Mouse (Mus musculus) heart, embryonic 15.5 days (tissue): ENCODE data around the gene BC030870. TPM values are rescaled to one million over a fixed set of nuclear protein-coding genes. Genes with fewer than 3 reads are reported as not detected.

ENCODE experiments used
- ATAC-seq: fragments of 200-750 bp; cut with Nextera tagmentation; replicated peaks from 2 replicates; pipeline ENCODE4 v1.8.0; 2017; ENCODE audit warnings: low read depth, moderate TSS enrichment; ENCODE audit not compliant: insufficient number of reproducible peaks, insufficient read depth, low FRiP score
- H3K27ac ChIP-seq: fragments of 300-500 bp; sonication (generic); 2 replicates; pipeline ENCODE4 v1.5.1; 2015; ENCODE audit warnings: mild to moderate bottlenecking, inconsistent platforms
- H3K27me3 ChIP-seq: fragments of 300-500 bp; sonication (generic); 2 replicates; pipeline ENCODE4 v1.6.1; 2015; ENCODE audit warnings: inconsistent platforms
- H3K36me3 ChIP-seq: fragments of 300-500 bp; sonication (generic); 2 replicates; pipeline ENCODE4 v1.6.1; 2015; ENCODE audit warnings: mild to moderate bottlenecking, inconsistent platforms
- H3K4me1 ChIP-seq: fragments of 300-500 bp; sonication (generic); replicated peaks from 2 replicates; pipeline ENCODE4 v1.6.1; 2015; ENCODE audit warnings: inconsistent platforms
- H3K4me2 ChIP-seq: fragments of 300-500 bp; sonication (generic); 2 replicates; pipeline ENCODE4 v1.6.1; 2015; ENCODE audit warnings: inconsistent platforms, mild to moderate bottlenecking, moderate library complexity
- H3K4me3 ChIP-seq: fragments of 300-500 bp; sonication (generic); 2 replicates; pipeline ENCODE4 v1.5.1; 2015; ENCODE audit warnings: mild to moderate bottlenecking, inconsistent platforms
- H3K9ac ChIP-seq: fragments of 300-500 bp; sonication (generic); 2 replicates; pipeline ENCODE4 v1.6.1; 2015; ENCODE audit warnings: mild to moderate bottlenecking, inconsistent platforms
- H3K9me3 ChIP-seq: fragments of 300-500 bp; sonication (generic); replicated peaks from 2 replicates; pipeline ENCODE4 v1.6.1; 2016; ENCODE audit warnings: inconsistent platforms
- WGBS: fragments of 180-500 bp; shearing (Covaris S2); methylation state at CpG from one replicate; pipeline ENCODE4 v1.1.7; 2015; ENCODE audit warnings: mixed read lengths; 5-methylcytosine and 5-hydroxymethylcytosine counted together
- polyA plus RNA-seq: library from polyadenylated mRNA; unstranded; fragments of >200 nt; fragmentation: Nextera tagmentation; extraction: Ambion mirVana; gene quantifications from 2 replicates; pipeline ENCODE4 v1.2.1, GENCODE M21; 2015

The BC030870 gene
- polyA plus RNA-seq, 1 experiment from 2014 or later, result not detected

DNA sequence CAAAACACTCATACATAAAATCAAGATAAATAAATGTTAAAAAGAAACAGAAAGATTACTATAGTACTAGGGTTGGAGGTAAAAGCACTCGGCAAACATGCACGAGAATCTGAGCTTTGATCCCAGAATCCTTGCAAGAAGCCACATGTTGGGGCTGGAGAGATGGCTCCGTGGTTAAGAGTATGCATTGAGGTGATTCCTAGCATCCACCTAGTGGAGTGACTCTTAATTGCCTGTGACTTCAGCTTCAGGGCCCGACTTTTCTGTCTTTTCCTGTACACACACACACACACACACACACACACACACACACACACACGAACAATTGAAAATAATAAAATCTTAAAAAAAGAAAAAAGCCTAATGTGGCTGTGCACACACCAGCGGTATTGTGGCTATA, 20.4 kb downstream of the BC030870 start:
- H3K4me1 ChIP-seq, result no peaks in the 10 kb centered on the region
- H3K27ac ChIP-seq, result no peak overlapping the region
- H3K4me3 ChIP-seq, result no peak overlapping the region
- ATAC-seq, result no peak
- no peak overlapping the region for H3K4me2 ChIP-seq
- 68% methylated on average over 6 of the region's 6 CpGs for WGBS
- no peaks in the 10 kb centered on the region for H3K27me3 ChIP-seq
- H3K9ac ChIP-seq, result no peak overlapping the region
- H3K9me3 ChIP-seq, result no peaks in the 10 kb centered on the region
- H3K36me3 ChIP-seq, result no peaks in the 10 kb centered on the region

DNA sequence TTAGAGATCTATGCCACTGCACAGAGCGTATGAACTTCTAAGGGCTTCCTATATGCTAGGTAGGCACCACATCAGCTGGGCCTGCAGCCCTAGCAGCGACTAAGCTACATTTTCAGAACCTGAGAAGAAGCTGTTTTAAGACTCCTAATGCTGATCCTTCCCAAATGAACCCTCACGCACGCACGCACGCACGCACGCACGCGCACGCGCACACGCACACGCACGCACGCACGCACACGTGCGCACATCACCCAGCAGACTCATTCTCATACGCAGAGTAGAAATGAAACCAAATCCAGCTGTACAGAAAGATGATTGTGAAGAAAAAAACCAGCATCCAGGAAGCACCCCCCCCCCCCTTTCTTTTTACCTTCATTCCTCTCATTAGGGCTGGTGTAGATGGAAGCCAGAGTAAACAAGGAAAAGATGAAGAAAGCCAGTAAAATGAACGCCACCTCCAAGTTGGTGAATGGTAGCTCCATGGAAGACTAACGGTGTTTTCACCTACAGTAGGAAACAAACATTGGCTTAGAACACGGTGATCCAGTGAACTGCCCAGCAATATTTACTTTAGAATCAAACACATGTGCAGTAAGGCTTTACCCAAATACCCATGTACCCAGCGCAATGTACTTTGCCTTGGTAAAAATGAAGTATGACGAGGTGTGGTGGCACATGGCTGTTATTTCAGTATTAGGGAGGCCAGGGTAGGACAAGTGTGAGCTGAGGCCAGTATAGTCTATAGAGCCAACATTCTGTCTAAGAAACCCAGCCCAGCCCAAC, 21.2 kb downstream of the BC030870 start:
- no peak overlapping the region for H3K27ac ChIP-seq
- H3K9ac ChIP-seq, result no peak overlapping the region
- no peaks in the 10 kb centered on the region for H3K9me3 ChIP-seq
- no peak overlapping the region for H3K4me3 ChIP-seq
- H3K4me2 ChIP-seq, result no peak overlapping the region
- 90% methylated on average over 25 of the region's 25 CpGs for WGBS
- H3K27me3 ChIP-seq, result no peaks in the 10 kb centered on the region
- no peaks in the 10 kb centered on the region for H3K4me1 ChIP-seq
- H3K36me3 ChIP-seq, result no peaks in the 10 kb centered on the region
- ATAC-seq, result no peak

DNA sequence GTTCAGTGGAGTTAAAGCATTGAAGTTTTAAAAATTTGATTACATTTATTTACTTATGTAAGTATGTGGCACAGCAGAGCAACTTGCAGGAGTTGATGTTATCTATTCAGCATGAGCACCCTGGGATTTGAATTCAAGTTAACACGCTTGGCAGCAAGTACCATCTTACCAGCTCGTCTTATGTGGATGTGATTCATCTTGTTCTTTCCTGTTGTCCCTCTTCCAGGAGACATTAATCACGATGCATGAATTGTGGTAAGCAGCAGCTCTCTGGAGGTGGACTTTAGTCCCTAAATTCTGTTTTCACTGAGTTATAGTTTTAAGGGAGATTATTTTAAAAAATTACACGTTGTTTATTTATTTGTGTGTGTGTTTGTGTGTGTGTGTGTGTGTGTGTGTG, 25.3 kb downstream of the BC030870 start:
- no peak overlapping the region for H3K27ac ChIP-seq
- no peak overlapping the region for H3K4me3 ChIP-seq
- H3K4me2 ChIP-seq, result no peak overlapping the region
- H3K27me3 ChIP-seq, result no peaks in the 10 kb centered on the region
- ATAC-seq, result no peak
- no peaks in the 10 kb centered on the region for H3K36me3 ChIP-seq
- WGBS, result 58% methylated on average over 4 of the region's 4 CpGs
- H3K9ac ChIP-seq, result no peak overlapping the region
- H3K9me3 ChIP-seq, result no peaks in the 10 kb centered on the region
- H3K4me1 ChIP-seq, result no peaks in the 10 kb centered on the region

DNA sequence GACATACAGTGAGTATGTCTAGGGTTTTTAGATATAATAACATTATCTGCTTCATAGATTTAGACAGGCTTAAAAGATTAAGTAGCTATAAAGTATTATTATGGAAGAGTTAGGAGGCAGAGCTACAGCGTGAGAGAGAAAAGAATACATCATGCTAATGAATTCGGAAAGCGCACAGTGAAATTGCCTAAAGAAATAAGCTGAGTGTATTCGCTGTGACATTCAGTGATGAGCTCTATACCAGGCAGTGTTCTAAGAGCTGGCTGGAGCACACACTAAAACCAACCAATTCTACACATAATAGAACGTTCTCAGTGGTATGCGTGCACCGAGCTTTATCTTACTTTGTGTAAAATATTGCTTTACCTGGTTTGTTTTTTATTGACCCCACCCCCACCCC, 25.7 kb downstream of the BC030870 start:
- no peak overlapping the region for H3K9ac ChIP-seq
- no peaks in the 10 kb centered on the region for H3K4me1 ChIP-seq
- no peak overlapping the region for H3K4me2 ChIP-seq
- no peak overlapping the region for H3K4me3 ChIP-seq
- H3K9me3 ChIP-seq, result no peaks in the 10 kb centered on the region
- H3K36me3 ChIP-seq, result no peaks in the 10 kb centered on the region
- no peak overlapping the region for H3K27ac ChIP-seq
- no peaks in the 10 kb centered on the region for H3K27me3 ChIP-seq
- ATAC-seq, result no peak
- WGBS, result 83% methylated on average over 7 of the region's 7 CpGs

DNA sequence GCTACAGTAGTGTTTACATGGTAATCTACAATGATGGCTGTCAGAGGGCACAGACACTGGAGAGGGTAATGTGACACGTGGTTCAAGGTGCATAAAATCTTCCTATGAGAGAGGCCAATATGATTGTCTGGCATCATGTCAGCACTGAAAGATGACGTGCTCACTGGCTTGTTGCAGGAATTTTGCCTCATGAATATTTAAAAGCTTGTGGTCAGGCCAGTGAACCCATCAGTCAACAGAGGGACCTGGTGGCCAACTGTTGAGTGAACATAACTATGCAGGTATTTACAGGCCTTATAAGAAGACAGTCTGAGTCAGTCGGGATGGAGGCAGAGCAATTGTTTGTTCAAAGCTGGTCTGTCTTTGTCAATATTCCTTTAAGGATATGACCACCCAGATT, 29.6 kb downstream of the BC030870 start:
- no peaks in the 10 kb centered on the region for H3K9me3 ChIP-seq

DNA sequence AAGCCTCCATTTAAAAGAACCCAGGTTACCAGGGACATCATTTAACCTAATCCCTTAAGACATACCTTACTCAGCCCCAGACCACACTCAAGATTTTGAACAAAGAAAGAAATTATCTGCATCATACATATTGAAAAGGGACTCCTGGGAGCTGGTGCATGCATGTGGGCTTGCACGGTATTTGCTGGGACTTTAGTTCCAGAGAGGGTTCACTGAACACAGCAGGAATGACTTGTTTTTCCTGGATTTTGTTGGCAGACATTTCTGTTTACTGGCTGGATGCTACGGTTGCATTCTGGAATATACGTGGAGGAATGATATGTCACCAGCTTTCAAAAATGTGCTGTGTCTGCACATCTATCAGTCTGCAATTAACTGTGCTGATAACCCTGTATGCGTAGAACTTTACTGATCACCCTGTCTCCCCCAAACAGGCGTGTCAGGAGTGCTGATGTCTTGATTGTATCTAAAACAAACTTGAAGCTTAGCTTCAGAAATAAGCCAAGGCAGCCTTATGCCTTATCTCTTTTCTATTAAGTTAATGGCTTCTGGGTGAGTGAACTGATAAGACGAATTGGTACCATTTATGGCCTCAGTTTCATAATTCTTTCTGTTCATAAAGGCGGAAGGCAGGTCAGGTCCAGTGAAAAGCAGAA, 31.5 kb downstream of the BC030870 start:
- Histone ChIP-seq H3K27ac (no peak overlapping the region), H3K4me1 (no peaks in the 10 kb centered on the region), H3K9me3 (no peaks in the 10 kb centered on the region), H3K27me3 (no peaks in the 10 kb centered on the region), H3K9ac (no peak overlapping the region), H3K4me3 (no peak overlapping the region), H3K36me3 (no peaks in the 10 kb centered on the region), H3K4me2 (no peak overlapping the region)
- ATAC-seq, result no peak
- WGBS, result 40% methylated on average over 7 of the region's 7 CpGs

More for the DNA sequence above, 29.6 kb downstream of the BC030870 start:
- Histone ChIP-seq H3K9ac (no peak overlapping the region), H3K36me3 (no peaks in the 10 kb centered on the region), H3K27ac (no peak overlapping the region), H3K4me1 (no peaks in the 10 kb centered on the region), H3K4me3 (no peak overlapping the region), H3K27me3 (no peaks in the 10 kb centered on the region), H3K4me2 (no peak overlapping the region)
- 55% methylated on average over 3 of the region's 3 CpGs for WGBS
- no peak for ATAC-seq

DNA sequence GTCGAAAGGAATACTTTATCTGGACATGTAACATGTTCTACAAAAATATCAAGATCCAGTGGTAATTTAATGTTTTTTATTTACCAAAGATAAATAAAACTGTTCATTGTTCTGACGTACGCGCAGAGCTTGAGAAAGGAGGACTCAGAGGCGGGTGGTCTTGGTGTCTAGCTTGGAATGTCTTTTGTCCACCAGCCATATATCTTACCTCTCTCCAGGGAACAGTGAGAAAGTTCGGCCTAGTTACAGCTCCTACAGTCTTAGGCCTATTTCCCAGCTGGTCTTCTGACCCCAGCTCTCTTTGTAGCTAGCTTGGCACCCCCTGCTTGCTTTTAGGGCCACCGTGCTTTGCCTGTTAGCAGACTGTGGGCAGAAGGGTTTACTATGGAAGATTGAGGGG, 39.6 kb downstream of the BC030870 start:
- Histone ChIP-seq H3K27ac (no peak overlapping the region), H3K27me3 (no peaks in the 10 kb centered on the region), H3K4me3 (no peak overlapping the region), H3K36me3 (no peaks in the 10 kb centered on the region), H3K4me2 (no peak overlapping the region), H3K4me1 (no peaks in the 10 kb centered on the region), H3K9ac (no peak overlapping the region), H3K9me3 (no peaks in the 10 kb centered on the region)
- 68% methylated on average over 7 of the region's 7 CpGs for WGBS
- no peak for ATAC-seq

DNA sequence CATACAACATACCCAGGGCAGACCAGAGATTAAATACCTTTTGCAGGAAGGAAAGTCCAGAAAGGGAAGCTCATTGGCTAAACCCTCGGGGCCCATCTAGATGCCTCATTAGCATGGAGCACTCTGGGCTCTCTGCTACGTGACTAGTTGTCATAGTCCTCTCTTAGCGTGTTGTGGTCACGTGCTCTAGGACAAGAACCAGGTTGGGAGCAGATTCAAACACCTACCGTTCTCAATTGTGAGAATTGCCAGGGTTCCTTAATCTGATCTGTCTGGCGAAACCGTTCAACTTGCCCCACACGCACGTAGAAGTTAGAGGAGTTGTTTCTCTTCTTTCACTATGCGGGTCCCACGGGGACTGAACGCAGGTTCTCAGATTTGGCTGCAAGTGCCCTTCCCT, 41.2 kb downstream of the BC030870 start:
- 82% methylated on average over 12 of the region's 12 CpGs for WGBS
- no peak overlapping the region for H3K9ac ChIP-seq
- H3K4me1 ChIP-seq, result peaks cover 3% of the 10 kb centered on the region; the same call in 1 of the 2 replicates
- H3K36me3 ChIP-seq, result no peaks in the 10 kb centered on the region
- H3K27me3 ChIP-seq, result no peaks in the 10 kb centered on the region
- H3K9me3 ChIP-seq, result no peaks in the 10 kb centered on the region
- H3K4me2 ChIP-seq, result no peak overlapping the region
- no peak overlapping the region for H3K27ac ChIP-seq
- no peak overlapping the region for H3K4me3 ChIP-seq
- no peak for ATAC-seq

DNA sequence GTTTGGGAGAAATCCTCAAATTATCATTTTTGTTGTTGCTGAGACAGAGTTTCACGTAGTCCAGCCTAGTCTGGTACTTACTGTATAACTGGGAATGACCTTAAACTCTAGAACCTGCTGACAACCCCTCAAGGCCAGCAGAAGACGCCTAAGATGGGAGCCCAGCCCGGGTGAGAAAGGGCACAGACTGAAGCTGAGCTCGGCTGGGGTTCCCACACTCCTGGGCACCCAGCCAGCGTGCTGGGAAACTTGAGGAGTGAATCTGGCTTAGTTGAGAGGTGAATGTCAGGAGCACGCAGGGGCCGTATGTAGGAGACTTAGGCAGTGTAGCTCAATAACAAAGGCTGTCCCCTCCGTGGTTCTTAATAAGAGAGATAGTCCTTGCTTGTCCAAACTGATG, 41.7 kb downstream of the BC030870 start:
- Histone ChIP-seq H3K36me3 (no peaks in the 10 kb centered on the region), H3K27me3 (no peaks in the 10 kb centered on the region), H3K27ac (no peak overlapping the region), H3K4me2 (no peak overlapping the region), H3K4me3 (no peak overlapping the region), H3K4me1 (peaks cover 3% of the 10 kb centered on the region; the same call in 1 of the 2 replicates), H3K9me3 (no peaks in the 10 kb centered on the region), H3K9ac (no peak overlapping the region)
- ATAC-seq, result no peak
- WGBS, result 44% methylated on average over 8 of the region's 8 CpGs

DNA sequence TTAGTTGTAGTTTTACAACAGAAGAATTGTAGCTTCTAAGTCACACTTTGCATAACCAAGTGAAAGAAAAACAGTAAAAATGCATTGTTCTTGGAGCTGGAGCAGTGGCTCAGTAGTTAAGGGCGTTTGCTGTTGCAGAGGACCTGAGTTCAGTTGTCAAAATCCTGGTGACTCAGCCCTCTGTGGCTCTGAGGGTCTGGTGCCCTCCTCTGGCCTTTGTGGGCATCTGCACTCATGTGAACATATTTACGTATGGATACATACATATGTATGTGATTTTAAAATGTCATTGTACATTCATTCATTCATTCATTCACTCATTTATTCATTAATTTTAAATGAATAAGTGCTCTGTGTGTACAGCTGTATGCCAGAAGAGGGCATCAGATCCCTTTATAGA, 43.7 kb downstream of the BC030870 start:
- Histone ChIP-seq H3K9me3 (no peaks in the 10 kb centered on the region), H3K9ac (no peak overlapping the region), H3K27ac (no peak overlapping the region), H3K36me3 (no peaks in the 10 kb centered on the region), H3K4me1 (peaks cover 3% of the 10 kb centered on the region; the same call in 1 of the 2 replicates), H3K27me3 (no peaks in the 10 kb centered on the region), H3K4me2 (no peak overlapping the region), H3K4me3 (no peak overlapping the region)
- ATAC-seq, result no peak
- WGBS, result 69% methylated on average over 2 of the region's 2 CpGs

DNA sequence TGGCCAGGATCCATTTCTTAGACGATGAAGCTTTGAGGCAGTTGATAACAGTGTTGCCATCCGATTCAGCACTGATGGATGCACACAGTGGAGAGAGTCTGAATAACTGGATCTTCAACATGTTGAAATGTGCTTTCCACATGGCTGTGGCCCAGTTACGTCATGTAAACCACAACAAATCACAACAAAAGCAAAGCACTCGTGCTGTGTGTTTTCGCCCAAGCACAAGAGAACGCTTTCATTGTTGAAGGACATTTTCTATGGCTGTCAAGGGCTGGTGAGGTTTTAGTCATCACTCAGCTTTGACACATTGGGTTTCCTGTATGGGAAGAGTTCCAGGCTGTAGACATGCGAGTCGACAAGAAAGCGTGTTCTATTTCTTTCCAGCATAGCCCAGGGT, 48.6 kb downstream of the BC030870 start:
- Histone ChIP-seq H3K27ac (no peak overlapping the region), H3K9me3 (no peaks in the 10 kb centered on the region), H3K36me3 (no peaks in the 10 kb centered on the region), H3K4me1 (peaks cover 3% of the 10 kb centered on the region; the same call in 1 of the 2 replicates), H3K4me2 (no peak overlapping the region), H3K4me3 (no peak overlapping the region), H3K9ac (no peak overlapping the region), H3K27me3 (no peaks in the 10 kb centered on the region)
- ATAC-seq, result no peak
- WGBS, result 58% methylated on average over 9 of the region's 9 CpGs

DNA sequence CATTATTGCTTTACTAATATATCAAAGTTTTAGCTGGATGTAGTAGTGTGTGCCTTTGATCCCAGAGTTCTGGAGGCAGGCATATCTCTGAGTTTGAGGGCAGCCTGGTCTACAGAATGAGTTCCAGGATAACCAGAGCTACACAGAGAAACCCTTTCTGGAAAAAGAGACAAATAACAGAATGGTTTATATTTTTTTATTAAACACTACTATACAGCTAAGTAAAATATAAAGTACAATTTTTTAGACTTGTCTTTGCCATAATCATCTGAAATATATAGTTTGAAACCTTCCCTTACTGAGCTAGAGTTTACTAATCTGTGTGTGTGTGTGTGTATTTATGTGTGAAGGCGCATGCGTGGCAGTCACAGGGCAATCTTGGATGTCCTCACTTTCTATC, 54.6 kb downstream of the BC030870 start, which contains the start of gene Gm10663:
Gene Gm10663 (plus strand): TSS at position 301 of the 400 bp plus-strand sequence.
- no peak for ATAC-seq
- no peak within 1 kb of the TSS for H3K4me2 ChIP-seq

More for the DNA sequence above, 54.6 kb downstream of the BC030870 start, which contains the start of gene Gm10663:
- 82% methylated on average over 2 of the region's 2 CpGs for WGBS
- no peaks in the 10 kb centered on the region for H3K9me3 ChIP-seq
- no peaks in the 10 kb centered on the region for H3K4me1 ChIP-seq
- no peak within 1 kb of the TSS for H3K9ac ChIP-seq
- H3K4me3 ChIP-seq, result no peak within 1 kb of the TSS
- no peaks in the 10 kb centered on the region for H3K36me3 ChIP-seq
- no peak within 1 kb of the TSS for H3K27ac ChIP-seq
- H3K27me3 ChIP-seq, result no peaks in the 10 kb centered on the region
